Mouse (Mus musculus): ENCODE results near the gene Gdf3. TPM values are rescaled to one million over a fixed set of nuclear protein-coding genes. Genes with fewer than 3 reads are reported as not detected.
"Not testable (repeated sequence)": the region's sequence is repeated elsewhere in the genome, so short reads cannot be mapped to it uniquely, and the experiment has no call there.

Gene Gdf3
- total RNA-seq (2021): not detected
- long read RNA-seq: 0 reads

DNA sequence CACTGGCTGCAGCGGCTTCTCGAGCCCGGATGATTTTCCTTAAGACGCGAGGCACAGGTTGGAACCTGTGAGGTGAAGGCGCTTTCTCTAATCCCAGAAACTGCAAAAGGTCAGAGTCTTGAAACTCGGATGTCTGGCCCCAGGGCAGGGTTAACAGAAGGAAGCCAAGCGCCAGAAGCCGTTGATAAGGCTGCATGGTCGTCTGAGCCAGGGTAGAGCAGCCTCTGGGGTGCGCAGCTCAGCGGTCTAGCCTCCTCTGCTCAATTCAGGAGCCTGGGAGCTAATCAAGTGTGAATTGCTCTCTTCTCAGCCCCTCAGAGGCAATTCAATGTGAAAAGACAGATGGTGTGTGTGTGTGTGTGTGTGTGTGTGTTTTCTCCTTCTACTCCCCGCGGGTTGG is at the start of gene Gdf3:
Gene Gdf3 (minus strand): TSS at position 317 of the 400 bp plus-strand sequence.
- no peak for DNase-seq (ENCODE audit: low spot score in 2 of 2)

- DNase-seq (ENCODE audit: low spot score in 2 of 2): no peak
Observed at GRCm38 (mm10) chr6:122659567-122659966, 49.7 kb upstream of the Gdf3 start.

DNA sequence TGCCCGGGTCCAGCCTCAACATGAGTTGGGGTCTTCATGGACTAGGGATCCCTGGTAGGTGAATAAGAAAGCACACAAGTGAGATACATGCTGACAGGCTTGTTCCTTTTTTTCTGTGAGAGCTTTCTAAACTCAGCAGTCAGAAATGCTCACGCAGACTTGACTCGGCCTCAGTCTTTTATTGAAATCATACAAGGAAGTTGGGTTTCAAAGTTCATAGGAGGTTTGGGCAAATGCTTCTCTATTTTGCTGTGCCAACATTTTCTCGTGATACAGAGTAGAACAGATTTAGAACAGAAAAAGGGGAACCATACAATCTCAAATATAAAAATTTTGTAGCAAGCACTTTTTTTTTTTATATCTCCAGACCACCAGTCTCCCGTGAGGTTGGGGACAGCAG is 47.7 kb upstream of the Gdf3 start:
- DNase-seq (ENCODE audit: low spot score in 2 of 2): no peak

GRCm38 (mm10) chr6:122654301-122654700 is 44.4 kb upstream of the Gdf3 start:
- no peak for DNase-seq (ENCODE audit: low spot score in 2 of 2)

GRCm38 (mm10) chr6:122650398-122650980 is 40.6 kb upstream of the Gdf3 start:
- no peak for DNase-seq (ENCODE audit: low spot score in 2 of 2)

DNA sequence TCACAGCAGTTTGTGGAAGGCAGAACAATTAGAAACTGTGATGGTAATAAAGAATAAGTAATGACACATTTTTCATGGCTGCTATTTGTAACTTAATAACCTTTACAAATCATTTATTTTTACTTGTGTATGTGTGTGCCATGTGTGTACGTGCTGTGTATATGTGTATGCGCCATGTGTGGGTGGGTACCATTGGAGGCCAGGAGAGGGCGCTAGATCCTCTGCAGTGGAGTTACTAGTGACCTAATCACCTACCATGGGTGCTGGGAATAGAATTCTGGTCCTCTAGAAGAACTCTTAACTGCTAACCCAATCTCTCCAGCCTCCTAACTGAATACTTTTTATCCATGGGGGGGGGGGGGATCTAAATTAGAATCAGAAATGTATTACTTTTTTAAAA is 40.0 kb upstream of the Gdf3 start:
- DNase-seq (ENCODE audit: low spot score in 2 of 2): no peak

- DNase-seq (ENCODE audit: low spot score in 2 of 2): not testable (repeated sequence)
Observed at GRCm38 (mm10) chr6:122644196-122644595, 34.3 kb upstream of the Gdf3 start.

DNA sequence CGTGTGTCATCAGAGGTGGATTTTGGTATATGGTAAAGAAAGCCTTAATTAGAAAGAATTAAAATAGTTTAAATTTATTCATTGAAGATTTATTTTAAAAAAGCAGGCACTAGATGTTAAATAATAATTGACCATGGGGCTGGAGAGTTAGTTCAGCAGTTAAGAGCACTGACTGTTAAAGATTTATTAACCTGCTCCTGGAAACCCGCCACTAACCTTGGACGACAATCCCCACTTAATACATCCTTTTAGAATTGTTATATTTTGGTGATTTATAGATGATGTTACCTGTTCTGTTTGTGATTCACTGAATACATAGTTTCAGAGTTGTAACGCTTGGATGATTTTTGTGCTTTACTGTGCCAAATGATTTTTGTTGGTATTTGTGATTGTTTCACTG is 27.7 kb upstream of the Gdf3 start:
- not testable (repeated sequence) for DNase-seq (ENCODE audit: low spot score in 2 of 2)

GRCm38 (mm10) chr6:122636666-122637065 is 26.8 kb upstream of the Gdf3 start:
- no peak for DNase-seq (ENCODE audit: low spot score in 2 of 2)

- no peak for DNase-seq (ENCODE audit: low spot score in 2 of 2)
Observed at GRCm38 (mm10) chr6:122635315-122635714, 25.4 kb upstream of the Gdf3 start.

DNA sequence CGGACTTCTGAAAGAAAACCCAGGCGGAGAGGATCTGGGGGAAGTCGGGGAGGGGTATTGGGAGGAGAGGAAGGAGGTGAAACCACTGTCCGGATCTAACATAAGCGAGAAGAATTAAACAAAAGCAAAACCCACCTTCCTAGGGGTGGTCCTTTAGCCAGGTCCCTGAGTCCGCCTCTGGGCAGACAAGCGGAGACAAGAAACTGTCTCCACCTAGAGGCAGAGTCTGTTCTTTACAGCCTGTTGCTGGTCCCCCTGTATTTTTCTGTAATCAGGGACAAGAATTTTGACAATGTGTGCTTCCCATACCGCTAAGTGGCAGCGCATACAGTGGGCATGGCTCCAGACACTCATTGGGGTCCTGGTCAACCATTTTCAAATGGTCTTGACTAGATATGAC is 23.5 kb upstream of the Gdf3 start:
- DNase-seq (ENCODE audit: low spot score in 2 of 2): peak; percentile 16 to 18

DNA sequence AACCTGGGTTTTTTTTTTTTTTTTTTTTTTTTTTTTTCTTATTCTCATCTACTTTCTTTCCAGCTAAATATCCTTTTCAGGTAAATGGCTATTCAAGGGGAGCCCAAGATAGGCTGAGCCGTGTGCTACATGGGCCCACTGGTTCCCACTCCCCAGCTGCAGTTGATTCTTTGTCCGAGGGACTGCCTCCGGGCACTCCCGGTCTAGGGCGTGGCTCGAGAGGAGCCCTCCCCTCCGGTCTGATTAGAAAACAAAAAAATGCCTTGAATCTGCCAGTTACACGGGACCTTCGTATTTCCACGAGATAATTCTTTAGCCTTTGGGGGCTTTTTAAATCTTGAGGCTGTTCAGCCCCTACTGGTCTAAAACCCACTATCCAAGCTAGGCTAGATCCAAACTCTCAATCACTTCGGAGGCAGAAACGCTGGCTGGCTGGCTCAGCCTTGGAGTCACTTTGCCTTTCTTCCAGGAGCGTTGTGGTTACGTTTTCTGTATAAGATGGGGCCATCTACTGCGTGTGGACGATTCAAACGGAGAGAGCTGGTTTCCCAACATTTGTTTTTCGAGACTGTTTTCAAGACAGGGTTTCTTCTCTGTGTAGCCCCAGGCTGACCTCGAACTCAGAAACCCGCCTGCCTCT is 17.7 kb upstream of the Gdf3 start:
- no peak for DNase-seq (ENCODE audit: low spot score in 2 of 2)

GRCm38 (mm10) chr6:122626110-122626509 is 16.2 kb upstream of the Gdf3 start, which contains the start of gene Dppa3:
Gene Dppa3, plus strand, starts transcription at chr6:122626410.
- DNase-seq (ENCODE audit: low spot score in 2 of 2): no peak

DNA sequence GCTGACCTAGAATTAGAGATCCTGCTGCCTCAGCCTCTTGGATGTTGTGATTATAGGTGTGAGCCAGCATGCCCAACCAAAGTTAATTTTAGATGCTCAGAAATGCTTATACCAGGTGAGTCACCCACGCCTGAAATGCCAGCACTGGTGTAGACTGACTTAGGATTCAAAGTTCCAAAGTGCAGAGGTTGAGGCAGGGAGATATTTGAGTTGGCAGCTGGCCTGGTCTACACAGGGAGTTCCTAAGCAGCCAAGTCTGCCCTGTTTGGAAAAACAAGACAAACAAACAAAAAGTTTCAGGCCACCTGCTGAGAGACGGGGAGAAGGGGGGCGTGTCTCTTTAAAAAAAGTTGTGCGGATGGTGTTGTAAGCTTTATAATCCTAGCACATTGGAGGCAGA is 15.3 kb upstream of the Gdf3 start:
- DNase-seq (ENCODE audit: low spot score in 2 of 2): no peak

- no peak for DNase-seq (ENCODE audit: low spot score in 2 of 2)
Observed at GRCm38 (mm10) chr6:122624480-122624879, 14.6 kb upstream of the Gdf3 start.

- DNase-seq (ENCODE audit: low spot score in 2 of 2): no peak
Observed at GRCm38 (mm10) chr6:122621066-122621465, 11.2 kb upstream of the Gdf3 start.

DNA sequence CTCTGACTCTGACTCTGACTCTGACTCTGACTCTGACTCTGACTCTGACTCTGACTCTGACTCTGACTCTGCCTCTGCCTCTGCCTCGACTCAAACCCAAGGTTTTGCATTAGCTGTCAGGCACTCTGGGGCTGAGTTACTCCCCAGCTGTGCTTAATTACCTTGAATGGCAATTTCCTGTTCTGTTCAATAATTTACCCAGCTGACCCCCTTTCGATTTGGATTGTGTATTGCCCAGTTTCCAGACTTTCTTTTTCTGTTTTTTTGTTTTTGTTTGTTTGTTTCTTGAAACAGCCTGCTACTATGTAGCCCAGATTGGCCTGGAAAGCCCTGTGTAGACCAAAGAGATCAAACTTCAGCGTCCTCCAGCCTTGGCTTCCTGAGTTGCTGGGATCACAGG is 6.1 kb upstream of the Gdf3 start:
- DNase-seq (ENCODE audit: low spot score in 2 of 2): no peak

DNA sequence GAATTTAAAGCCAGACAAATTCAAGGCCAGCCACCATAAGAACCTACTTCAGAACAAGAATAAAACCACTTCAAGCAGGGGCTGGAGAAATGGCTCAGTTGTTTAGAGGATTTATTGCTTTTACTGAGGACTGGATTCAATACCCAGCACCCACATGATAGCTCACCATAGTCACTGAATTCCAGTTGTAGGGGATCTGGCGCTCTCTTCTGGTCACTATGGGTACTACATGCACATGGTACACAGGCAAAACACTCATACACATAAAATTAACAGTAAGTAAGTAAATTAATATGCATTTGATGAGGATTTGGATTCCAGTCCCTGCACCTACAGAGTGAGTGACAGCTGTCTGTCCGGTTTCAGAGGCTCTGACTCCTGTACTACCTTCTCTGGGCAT is 4.2 kb upstream of the Gdf3 start:
- DNase-seq (ENCODE audit: low spot score in 2 of 2): peak in 1 of 2 experiments; percentile 27

DNA sequence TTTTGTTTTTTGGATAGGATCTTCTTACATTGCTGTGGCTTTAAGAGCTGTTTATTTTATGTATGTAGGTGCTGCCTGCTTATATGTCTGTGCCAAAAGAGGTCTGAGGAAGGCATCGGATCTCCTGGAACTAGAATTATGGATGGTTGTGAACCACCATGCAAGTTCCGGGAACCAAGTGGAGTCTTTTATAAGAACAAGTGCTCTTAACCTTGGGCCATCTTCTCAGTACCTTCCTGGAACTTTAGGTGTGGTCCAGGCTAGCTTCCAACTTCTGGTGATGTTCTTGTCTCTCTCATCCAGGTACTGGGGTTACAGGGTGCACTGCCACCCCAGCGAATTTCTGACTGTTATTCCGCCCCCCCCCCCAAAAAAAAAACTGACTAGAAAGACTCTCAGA is 2.5 kb upstream of the Gdf3 start:
- DNase-seq (ENCODE audit: low spot score in 2 of 2): no peak

DNA sequence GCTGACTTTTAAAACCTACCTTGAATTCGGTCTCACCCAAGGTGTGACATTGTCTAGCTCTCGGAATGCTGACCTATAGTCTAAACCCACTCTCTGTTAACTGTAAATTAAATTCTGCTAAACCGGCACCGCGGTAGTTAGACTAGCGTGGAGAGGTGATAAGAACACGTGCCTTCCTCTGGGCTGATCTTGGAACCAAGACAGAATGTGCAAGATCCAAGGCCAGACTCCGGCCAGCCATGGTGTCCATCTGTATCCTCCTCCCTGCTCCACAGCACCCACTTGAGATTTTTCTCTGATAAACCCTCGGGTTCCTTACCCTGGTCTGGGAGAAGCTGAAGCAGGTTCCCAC is 534 bp downstream of the Gdf3 start:
- DNase-seq (ENCODE audit: low spot score in 2 of 2): no peak

DNA sequence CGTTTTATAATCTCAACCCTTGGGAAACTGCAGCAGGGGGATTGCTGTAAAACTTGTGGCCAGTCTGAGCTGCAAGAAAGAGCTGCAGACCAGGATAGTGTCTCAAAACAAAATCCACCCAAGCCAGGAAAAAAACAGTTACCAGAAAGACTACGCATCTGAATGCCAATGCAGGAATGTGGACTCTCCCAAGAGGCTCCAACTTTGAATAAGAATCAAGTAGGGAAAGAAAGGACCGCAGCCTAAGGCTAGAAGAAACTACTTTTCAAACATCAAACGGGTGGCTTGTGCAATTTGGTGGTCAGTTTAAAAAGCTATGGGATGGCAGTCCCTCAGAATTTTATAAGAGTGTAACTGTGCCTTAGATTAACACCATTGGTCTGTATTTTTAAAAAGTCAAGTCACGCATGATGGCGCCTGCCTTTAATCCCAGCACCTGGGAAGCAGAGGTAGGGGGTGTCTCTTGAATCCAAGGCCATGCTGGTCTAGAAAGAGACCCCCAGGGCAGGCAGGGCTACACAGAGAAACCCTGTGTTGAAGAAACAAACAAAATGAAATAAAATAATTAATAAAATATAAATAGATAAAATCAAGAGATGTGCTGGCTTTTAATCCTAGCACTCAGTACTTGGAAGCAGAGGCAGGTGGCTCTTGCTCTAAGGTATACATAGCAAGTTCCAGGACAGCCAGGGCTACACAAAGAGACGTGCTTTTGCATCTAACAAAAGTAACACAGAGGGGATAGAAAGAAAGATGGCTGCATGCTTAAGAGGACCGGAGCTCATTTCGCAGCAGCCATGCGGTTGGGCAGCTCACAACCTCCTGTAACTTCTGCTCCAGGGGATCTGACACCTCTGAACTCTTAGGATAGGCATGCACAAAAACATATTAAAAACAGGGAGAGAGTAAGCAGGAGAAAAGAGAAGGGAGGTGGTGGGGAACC is 1.2 kb downstream of the Gdf3 start:
- no peak for DNase-seq (ENCODE audit: low spot score in 2 of 2)

DNA sequence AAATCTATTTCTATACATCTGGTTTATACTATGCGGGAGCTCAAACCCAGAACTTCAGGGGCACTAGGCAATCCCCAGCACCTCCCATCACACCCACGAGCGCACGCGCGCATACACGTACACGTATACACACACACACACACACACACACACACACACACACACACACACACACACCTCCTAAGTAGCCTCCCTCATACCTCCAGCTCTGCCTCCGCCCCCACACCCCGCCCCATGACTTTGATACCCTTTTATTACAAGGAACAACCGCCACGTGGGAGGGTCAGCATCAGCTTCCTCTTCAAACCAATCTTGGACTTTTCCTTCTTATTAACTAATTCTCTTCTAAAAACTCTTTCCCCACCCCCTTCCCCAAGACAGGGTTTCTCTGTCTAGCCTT is 2.2 kb downstream of the Gdf3 start:
- DNase-seq (ENCODE audit: low spot score in 2 of 2): no peak
